Mouse (Mus musculus) forebrain, embryonic 15.5 days (tissue): Measurements from ENCODE around the gene Hesx1. TPM values are rescaled to one million over a fixed set of nuclear protein-coding genes. Genes with fewer than 3 reads are reported as not detected.
A peak's percentile ranks its signal among the peaks of the same experiment; 100 is the strongest.

Source experiments
- ATAC-seq: fragments of 200-750 bp; cut with Nextera tagmentation; replicated peaks from 2 replicates; pipeline ENCODE4 v1.8.0; 2017; ENCODE audit warnings: mild to moderate bottlenecking, moderate TSS enrichment, moderate library complexity
- H3K27ac ChIP-seq: fragments of 300-500 bp; sonication (generic); replicated peaks from 2 replicates; pipeline ENCODE4 v1.5.1; 2015; ENCODE audit warnings: mild to moderate bottlenecking, inconsistent platforms
- H3K27me3 ChIP-seq: fragments of 300-500 bp; sonication (generic); 2 replicates; pipeline ENCODE4 v1.6.1; 2015; ENCODE audit warnings: inconsistent platforms
- H3K36me3 ChIP-seq: fragments of 300-500 bp; sonication (generic); 2 replicates; pipeline ENCODE4 v1.6.1; 2015; ENCODE audit warnings: mild to moderate bottlenecking, inconsistent platforms
- H3K4me1 ChIP-seq: fragments of 300-500 bp; sonication (generic); 2 replicates; pipeline ENCODE4 v1.6.1; 2015; ENCODE audit warnings: inconsistent platforms
- H3K4me2 ChIP-seq: fragments of 300-500 bp; sonication (generic); replicated peaks from 2 replicates; pipeline ENCODE4 v1.6.1; 2015; ENCODE audit warnings: mild to moderate bottlenecking, inconsistent platforms
- H3K4me3 ChIP-seq: fragments of 300-500 bp; sonication (generic); 2 replicates; pipeline ENCODE4 v1.5.1; 2015; ENCODE audit warnings: mild to moderate bottlenecking, inconsistent platforms
- H3K9ac ChIP-seq: fragments of 300-500 bp; sonication (generic); replicated peaks from 2 replicates; pipeline ENCODE4 v1.6.1; 2015; ENCODE audit warnings: mild to moderate bottlenecking, inconsistent platforms
- H3K9me3 ChIP-seq: fragments of 300-500 bp; sonication (generic); 2 replicates; pipeline ENCODE4 v1.6.1; 2016; ENCODE audit warnings: inconsistent platforms
- WGBS: fragments of 180-500 bp; shearing (Covaris S2); methylation state at CpG from one replicate; pipeline ENCODE4 v1.1.7; 2015; ENCODE audit warnings: mixed read lengths; 5-methylcytosine and 5-hydroxymethylcytosine counted together
- polyA plus RNA-seq: library from polyadenylated mRNA; unstranded; fragments of >200 nt; fragmentation: Nextera tagmentation; extraction: Ambion mirVana; gene quantifications from 2 replicates; pipeline ENCODE4 v1.2.1, GENCODE M21; 2015

Gene Hesx1
- polyA plus RNA-seq, 1 experiment from 2014 or later = not detected

GRCm38 (mm10) chr14:27019850-27020249 is 25.6 kb downstream of the Hesx1 start:
- Histone ChIP-seq H3K27ac (no peak overlapping the region), H3K4me3 (no peak overlapping the region), H3K27me3 (no peaks in the 10 kb centered on the region), H3K4me1 (no peaks in the 10 kb centered on the region), H3K36me3 (no peaks in the 10 kb centered on the region), H3K9me3 (no peaks in the 10 kb centered on the region), H3K9ac (no peak overlapping the region), H3K4me2 (no peak overlapping the region)
- WGBS = 82% methylated on average over 14 of the region's 14 CpGs
- ATAC-seq = no peak

DNA sequence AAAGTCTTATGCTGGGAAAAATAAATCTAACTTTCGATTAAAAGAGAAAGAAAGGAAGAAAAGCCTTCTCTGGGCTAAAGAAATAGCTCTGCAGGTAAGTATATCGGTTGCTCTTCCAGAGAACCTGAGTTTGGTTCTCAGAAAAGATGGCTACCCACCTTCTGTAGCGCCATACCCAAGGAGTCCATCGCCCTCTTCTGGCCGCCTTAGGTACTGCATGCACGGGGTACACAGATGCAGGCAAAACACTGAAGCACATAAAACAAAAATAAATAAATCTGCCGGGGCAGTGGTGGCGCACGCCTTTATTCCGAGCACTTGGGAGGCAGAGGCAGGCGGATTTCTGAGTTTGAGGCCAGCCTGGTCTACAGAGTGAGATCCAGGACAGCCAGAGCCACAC is 28.7 kb downstream of the Hesx1 start:
- H3K36me3 ChIP-seq = no peaks in the 10 kb centered on the region
- H3K4me2 ChIP-seq = no peak overlapping the region
- no peaks in the 10 kb centered on the region for H3K27me3 ChIP-seq
- no peak overlapping the region for H3K9ac ChIP-seq
- H3K27ac ChIP-seq = no peak overlapping the region
- no peak overlapping the region for H3K4me3 ChIP-seq
- H3K4me1 ChIP-seq = no peaks in the 10 kb centered on the region
- ATAC-seq = no peak
- no peaks in the 10 kb centered on the region for H3K9me3 ChIP-seq
- WGBS = 40% methylated on average over 11 of the region's 11 CpGs

DNA sequence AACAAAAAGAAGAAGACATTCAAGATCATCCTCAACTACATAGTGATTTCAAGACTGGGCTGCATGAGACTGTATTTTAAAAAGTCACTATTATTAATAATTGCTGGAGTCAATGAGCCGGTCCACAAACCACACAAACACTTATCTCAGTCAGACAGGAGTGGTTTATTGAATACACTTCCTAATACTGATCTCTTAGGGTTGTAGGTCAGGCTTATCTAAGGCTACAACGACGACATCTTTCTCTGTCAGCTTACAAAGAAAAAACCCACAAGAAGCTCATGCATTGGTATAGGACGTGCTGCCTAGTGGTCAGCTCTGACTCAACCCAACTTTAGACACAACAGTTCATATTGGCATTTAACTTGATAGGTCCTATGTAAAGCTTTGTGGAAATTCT is 30.4 kb downstream of the Hesx1 start:
- no peak overlapping the region for H3K9ac ChIP-seq
- H3K4me3 ChIP-seq = no peak overlapping the region
- no peak for ATAC-seq
- H3K4me2 ChIP-seq = no peak overlapping the region
- H3K27ac ChIP-seq = no peak overlapping the region
- no peaks in the 10 kb centered on the region for H3K36me3 ChIP-seq
- H3K27me3 ChIP-seq = no peaks in the 10 kb centered on the region
- H3K9me3 ChIP-seq = no peaks in the 10 kb centered on the region
- H3K4me1 ChIP-seq = no peaks in the 10 kb centered on the region
- WGBS = 92% methylated on average over 4 of the region's 4 CpGs

DNA sequence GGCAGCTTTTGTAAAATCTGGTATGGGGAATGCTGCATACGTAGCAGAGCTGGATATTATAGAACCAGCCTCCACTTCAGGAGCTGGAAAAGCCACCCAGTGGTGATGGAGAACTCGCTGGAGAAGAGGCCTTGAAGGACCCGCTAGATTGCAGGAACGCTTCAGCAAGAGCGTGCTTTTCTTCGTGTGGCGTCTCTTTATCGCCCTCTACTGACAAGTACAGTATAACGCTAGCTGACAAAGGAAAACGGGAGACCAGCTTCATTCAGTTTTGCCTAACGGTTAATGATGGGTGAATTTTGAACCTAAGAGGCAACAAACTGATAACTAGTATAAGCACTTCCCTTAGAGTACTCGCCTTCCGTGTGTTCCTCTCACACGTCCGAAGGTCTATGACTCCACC is 35.6 kb downstream of the Hesx1 start:
- Histone ChIP-seq H3K27me3 (no peaks in the 10 kb centered on the region), H3K36me3 (no peaks in the 10 kb centered on the region), H3K4me1 (no peaks in the 10 kb centered on the region), H3K4me3 (no peak overlapping the region), H3K4me2 (no peak overlapping the region), H3K9ac (no peak overlapping the region), H3K27ac (0 out of 2 replicates have a peak overlapping the region, but pooled peaks have one; percentile 3), H3K9me3 (no peaks in the 10 kb centered on the region)
- peak; percentile 75 for ATAC-seq
- 3% methylated on average over 15 of the region's 15 CpGs for WGBS

DNA sequence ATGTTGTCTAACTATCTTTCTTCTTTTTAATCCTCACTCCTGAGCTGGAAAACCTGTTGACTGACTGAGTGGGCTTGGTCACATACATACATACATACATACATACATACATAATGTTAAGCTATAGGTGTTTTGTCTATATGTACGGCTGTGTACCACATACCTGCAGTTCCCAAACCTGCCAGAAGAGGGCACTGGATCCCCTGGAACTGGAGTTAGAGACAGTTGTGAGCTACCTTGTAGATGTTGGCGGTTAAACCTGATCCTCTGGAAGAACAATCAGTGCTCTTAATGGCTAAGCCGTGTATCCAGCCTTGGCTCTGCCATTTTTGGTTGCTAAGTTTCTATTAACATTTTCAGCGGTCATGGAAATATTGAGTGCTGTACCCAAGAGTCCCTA is 36.9 kb downstream of the Hesx1 start:
- no peaks in the 10 kb centered on the region for H3K9me3 ChIP-seq
- no peak for ATAC-seq
- H3K4me3 ChIP-seq = no peak overlapping the region
- no peak overlapping the region for H3K27ac ChIP-seq
- H3K9ac ChIP-seq = no peak overlapping the region
- H3K36me3 ChIP-seq = no peaks in the 10 kb centered on the region
- no peak overlapping the region for H3K4me2 ChIP-seq
- H3K27me3 ChIP-seq = no peaks in the 10 kb centered on the region
- 12% methylated on average over 4 of the region's 4 CpGs for WGBS
- H3K4me1 ChIP-seq = no peaks in the 10 kb centered on the region

- Histone ChIP-seq H3K9me3 (no peaks in the 10 kb centered on the region), H3K27ac (no peak overlapping the region), H3K36me3 (no peaks in the 10 kb centered on the region), H3K4me1 (peaks cover 13% of the 10 kb centered on the region), H3K4me2 (no peak overlapping the region), H3K27me3 (peaks cover 8% of the 10 kb centered on the region; the same call in 1 of the 2 replicates), H3K4me3 (no peak overlapping the region), H3K9ac (no peak overlapping the region)
- ATAC-seq = no peak
- 76% methylated on average over 1 of the region's 1 CpGs for WGBS
These were observed 43.3 kb downstream of the Hesx1 start for GRCm38 (mm10) chr14:27037513-27037912.

- no peaks in the 10 kb centered on the region for H3K9me3 ChIP-seq
- peak within 1 kb of the TSS; percentile 44 for H3K27ac ChIP-seq
- WGBS = under 1% methylated on average over 27 of the region's 29 CpGs
These were observed 44.6 kb downstream of the Hesx1 start, which contains the start of gene Il17rd for GRCm38 (mm10) chr14:27038783-27039182. Gene Il17rd, plus strand, starts transcription at chr14:27038941.

DNA sequence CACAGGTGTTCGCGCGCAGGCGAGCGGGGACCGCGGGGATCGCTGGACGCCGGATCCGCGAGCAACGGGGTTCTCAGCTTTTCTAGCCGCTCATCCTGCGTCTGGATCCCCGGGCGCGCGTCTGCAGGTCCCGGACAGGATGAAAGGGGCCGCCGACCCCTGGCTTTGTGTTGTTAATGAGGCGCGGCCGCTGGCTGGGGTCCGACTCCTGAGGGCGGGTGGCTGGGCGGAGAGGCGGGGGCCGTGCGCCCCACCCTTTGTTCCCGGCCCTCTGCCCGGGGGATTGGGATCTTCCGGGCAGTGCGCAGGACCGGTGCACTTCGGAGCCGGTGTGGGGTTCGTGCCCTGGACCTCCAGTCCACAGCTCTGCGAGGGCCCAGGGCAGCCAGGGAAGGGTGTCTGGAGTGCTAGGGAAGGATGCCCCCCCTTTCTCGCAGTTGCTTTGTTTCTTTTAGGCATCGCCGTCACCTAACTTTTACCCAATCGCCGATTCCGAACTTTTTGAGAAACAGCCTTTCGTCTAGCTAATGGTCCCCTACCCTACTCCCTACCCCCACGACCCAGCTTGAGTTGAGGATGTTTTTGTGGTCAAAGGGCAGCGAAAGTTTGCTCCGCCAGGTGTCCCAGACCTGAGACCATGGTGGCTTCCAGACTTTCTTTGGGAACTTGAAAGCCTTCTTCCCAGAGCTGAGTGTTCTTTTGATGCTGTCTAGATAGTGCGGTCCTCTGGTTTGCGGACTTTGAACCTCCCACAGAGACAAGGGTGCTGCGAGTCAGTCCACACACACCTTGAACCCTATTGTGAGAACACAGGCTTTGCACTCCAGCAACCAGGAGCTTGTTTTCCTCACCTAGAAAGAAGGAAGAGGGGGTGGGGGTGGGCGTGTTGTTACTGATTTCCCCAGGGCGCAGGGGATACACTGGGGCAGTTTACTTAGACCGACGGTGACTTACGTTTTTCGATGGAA is 45.3 kb downstream of the Hesx1 start:
- H3K36me3 ChIP-seq = no peaks in the 10 kb centered on the region
- peak; percentile 72 for ATAC-seq
- H3K4me2 ChIP-seq = peak overlapping the region; percentile 97
- peaks cover 8% of the 10 kb centered on the region; the same call in 1 of the 2 replicates for H3K27me3 ChIP-seq
- peak overlapping the region; percentile 66 for H3K9ac ChIP-seq
- H3K4me3 ChIP-seq = peak overlapping the region; percentile 73
- H3K9me3 ChIP-seq = no peaks in the 10 kb centered on the region
- H3K4me1 ChIP-seq = peaks cover 13% of the 10 kb centered on the region
- WGBS = under 1% methylated on average over 59 of the region's 59 CpGs
- H3K27ac ChIP-seq = peak overlapping the region; percentile 44

More at GRCm38 (mm10) chr14:27038783-27039182, 44.6 kb downstream of the Hesx1 start, which contains the start of gene Il17rd:
- H3K9ac ChIP-seq = peak within 1 kb of the TSS; percentile 66
- H3K4me3 ChIP-seq = peak within 1 kb of the TSS; percentile 73
- H3K4me2 ChIP-seq = peak within 1 kb of the TSS; percentile 97
- no peaks in the 10 kb centered on the region for H3K36me3 ChIP-seq
- peaks cover 13% of the 10 kb centered on the region for H3K4me1 ChIP-seq
- peak; percentile 96 for ATAC-seq
- peaks cover 8% of the 10 kb centered on the region; the same call in 1 of the 2 replicates for H3K27me3 ChIP-seq

- WGBS = 13% methylated on average over 12 of the region's 12 CpGs
- Histone ChIP-seq H3K4me3 (peak overlapping the region; percentile 73), H3K27ac (no peak overlapping the region), H3K4me2 (peak overlapping the region; percentile 97), H3K4me1 (peaks cover 17% of the 10 kb centered on the region), H3K9me3 (no peaks in the 10 kb centered on the region), H3K36me3 (no peaks in the 10 kb centered on the region), H3K27me3 (peaks cover 8% of the 10 kb centered on the region; the same call in 1 of the 2 replicates), H3K9ac (no peak overlapping the region)
- no peak for ATAC-seq
These were observed 46.2 kb downstream of the Hesx1 start for GRCm38 (mm10) chr14:27040451-27040850.

- no peak overlapping the region for H3K27ac ChIP-seq
- H3K9me3 ChIP-seq = no peaks in the 10 kb centered on the region
- H3K4me1 ChIP-seq = peaks cover 17% of the 10 kb centered on the region
- H3K36me3 ChIP-seq = no peaks in the 10 kb centered on the region
- 48% methylated on average over 8 of the region's 8 CpGs for WGBS
- no peak overlapping the region for H3K4me3 ChIP-seq
- H3K4me2 ChIP-seq = no peak overlapping the region
- ATAC-seq = no peak
- H3K9ac ChIP-seq = no peak overlapping the region
- peaks cover 8% of the 10 kb centered on the region; the same call in 1 of the 2 replicates for H3K27me3 ChIP-seq
These were observed 48.2 kb downstream of the Hesx1 start for GRCm38 (mm10) chr14:27042280-27042983.

- no peak for ATAC-seq
- Histone ChIP-seq H3K4me3 (no peak overlapping the region), H3K27me3 (peaks cover 8% of the 10 kb centered on the region; the same call in 1 of the 2 replicates), H3K27ac (no peak overlapping the region), H3K4me1 (peaks cover 17% of the 10 kb centered on the region), H3K9ac (no peak overlapping the region), H3K36me3 (no peaks in the 10 kb centered on the region), H3K4me2 (no peak overlapping the region), H3K9me3 (no peaks in the 10 kb centered on the region)
- WGBS = 57% methylated on average over 5 of the region's 5 CpGs
These were observed 49.2 kb downstream of the Hesx1 start for GRCm38 (mm10) chr14:27043416-27043815.
